Mouse (Mus musculus): ENCODE measurements around the gene Cdh13. TPM values are rescaled to one million over a fixed set of nuclear protein-coding genes. Genes with fewer than 3 reads are reported as not detected.

The Cdh13 gene
- polyA plus RNA-seq, 1 experiment from 2014 or later, result 3.0 TPM

- DNase-seq (ENCODE audit: low spot score), result no peak
Measured at GRCm38 (mm10) chr8:119208567-119208966, 925.0 kb downstream of the Cdh13 start.

DNA sequence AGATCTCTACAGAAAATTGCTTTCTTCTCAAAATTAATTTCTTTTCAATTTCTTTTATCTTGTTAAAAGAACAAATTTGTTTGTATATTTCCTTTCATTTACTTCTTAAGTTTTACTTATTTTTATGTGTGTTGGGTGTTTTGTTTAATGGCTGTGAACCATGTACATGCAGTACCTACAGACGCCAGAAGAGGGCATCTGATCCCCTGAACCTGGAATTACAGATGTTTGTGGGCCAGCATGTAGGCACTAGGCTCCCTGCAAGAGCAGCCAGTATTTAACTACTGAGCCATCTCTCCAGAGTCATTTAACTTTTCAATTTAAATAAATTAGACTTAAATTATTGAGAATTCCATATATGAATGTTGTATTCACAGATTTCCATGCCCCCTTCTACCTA is 941.0 kb downstream of the Cdh13 start:
- DNase-seq (ENCODE audit: low spot score), result peak; percentile 33

- no peak for DNase-seq (ENCODE audit: low spot score)
Measured at GRCm38 (mm10) chr8:119245181-119245580, 961.6 kb downstream of the Cdh13 start.

DNA sequence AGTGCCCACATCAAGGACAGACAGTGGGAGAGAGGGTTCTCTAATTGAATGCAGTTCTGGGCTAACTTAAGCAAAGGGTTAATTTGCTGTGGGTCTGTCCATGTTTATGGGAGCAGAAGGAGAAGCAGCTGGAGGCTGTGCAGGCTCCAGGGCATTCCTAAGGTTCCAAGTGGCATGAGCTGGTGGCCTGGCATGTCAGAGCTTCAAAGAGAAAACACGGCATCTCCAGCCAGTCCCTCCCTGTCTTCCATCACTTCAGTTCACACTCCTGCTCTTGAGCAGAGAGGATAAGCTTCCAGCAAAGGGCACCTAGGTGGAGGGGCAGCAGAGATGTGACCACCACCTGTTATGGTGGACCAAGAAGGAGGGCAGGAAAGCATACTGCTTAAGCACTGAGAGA is 962.1 kb downstream of the Cdh13 start:
- no peak for DNase-seq (ENCODE audit: low spot score)

DNA sequence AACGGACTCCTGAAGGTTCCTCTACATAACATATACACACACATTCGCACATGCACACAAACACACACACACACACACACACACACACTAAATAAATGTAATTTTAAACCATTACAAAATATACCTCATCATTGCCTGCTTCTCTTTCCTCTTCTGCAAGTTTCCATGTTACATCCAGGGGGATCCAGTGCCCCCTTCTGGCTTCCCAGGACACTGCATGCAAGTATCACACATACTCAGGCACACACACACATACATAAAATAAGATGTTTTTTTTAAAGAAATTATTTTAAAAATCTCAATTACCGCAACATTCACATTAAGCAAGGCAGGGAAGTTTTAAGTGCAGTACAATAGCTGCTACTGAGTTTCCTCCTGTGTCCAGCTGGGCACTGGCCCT is 970.8 kb downstream of the Cdh13 start:
- DNase-seq (ENCODE audit: low spot score), result no peak

- no peak for DNase-seq (ENCODE audit: low spot score)
Measured at GRCm38 (mm10) chr8:119258642-119259041, 975.1 kb downstream of the Cdh13 start.

DNA sequence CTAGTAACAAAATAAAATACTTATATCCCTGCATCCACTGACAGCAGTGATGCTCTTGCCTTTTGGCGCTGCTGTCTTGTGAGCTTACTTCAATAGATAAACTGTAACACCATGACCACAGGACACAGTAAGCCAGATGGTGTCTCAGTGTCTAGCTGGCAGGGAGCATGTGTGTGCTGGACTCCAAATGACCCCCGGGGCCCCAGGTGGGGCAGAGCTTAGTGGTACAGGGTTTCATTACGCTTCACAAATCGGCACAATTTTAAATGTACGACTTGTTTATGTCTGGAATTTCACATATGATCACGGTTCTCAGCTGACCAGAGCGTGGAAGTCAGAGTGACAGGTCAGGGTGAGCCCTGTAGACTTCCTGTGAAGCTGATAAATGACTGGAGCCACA is 980.2 kb downstream of the Cdh13 start:
- DNase-seq (ENCODE audit: low spot score), result no peak

GRCm38 (mm10) chr8:119266304-119266703 is 982.8 kb downstream of the Cdh13 start:
- no peak for DNase-seq (ENCODE audit: low spot score)

DNA sequence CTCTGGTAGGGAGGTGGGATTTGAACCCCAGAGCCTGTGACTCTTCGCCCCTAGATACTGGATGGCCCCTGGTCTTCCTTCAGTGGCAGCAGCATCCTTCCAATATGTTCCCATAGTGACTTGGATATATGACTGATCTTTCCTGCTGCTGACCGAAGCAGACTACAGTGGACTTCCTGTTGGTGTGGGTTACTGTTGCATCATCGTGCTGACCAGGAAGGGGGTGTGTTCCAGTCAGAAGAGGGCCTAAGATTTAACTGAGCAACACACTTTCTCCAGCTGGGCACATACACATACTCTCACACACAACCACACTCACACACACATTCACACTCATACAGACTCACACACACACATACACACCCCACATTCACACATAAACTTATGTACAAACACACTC is 986.0 kb downstream of the Cdh13 start:
- no peak for DNase-seq (ENCODE audit: low spot score)

- no peak for DNase-seq (ENCODE audit: low spot score)
Measured at GRCm38 (mm10) chr8:119270371-119270770, 986.8 kb downstream of the Cdh13 start.

- DNase-seq (ENCODE audit: low spot score), result no peak
Measured at GRCm38 (mm10) chr8:119272891-119273290, 989.4 kb downstream of the Cdh13 start.

DNA sequence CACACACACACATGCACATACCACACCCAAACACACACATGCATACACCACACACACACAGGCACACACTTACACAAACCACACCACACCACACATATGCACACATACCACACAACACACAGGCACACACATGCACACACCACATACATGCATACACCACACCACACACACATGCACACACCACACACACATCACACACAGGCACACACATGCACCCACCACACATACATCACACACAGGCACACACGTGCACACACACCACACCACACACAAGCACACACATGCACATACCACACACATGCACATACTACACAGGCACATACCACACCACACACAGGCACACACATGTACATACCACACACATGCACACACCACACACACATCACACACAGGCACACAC is 991.9 kb downstream of the Cdh13 start:
- DNase-seq (ENCODE audit: low spot score), result no peak

GRCm38 (mm10) chr8:119277047-119277451 is 993.5 kb downstream of the Cdh13 start:
- no peak for DNase-seq (ENCODE audit: low spot score)

DNA sequence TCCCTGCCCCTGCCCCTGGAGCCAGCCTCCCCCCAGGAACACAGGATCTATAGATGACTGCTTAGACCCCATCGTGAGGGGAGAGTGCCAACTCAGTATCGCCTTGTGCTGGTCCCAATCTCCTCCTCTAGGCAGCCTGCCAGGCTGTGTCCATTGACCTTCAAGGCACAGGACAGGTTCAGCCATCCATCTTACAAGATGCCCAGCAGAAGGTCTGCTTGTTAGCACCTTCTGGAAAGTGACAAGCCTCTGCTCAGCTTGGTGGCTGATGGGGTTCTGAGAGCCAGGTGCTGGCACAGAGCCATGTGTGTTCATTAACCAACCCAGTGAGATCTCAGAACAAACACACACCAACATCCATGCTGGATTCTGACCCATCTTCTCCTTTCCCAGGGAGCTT is 998.2 kb downstream of the Cdh13 start:
- DNase-seq (ENCODE audit: low spot score), result no peak

DNA sequence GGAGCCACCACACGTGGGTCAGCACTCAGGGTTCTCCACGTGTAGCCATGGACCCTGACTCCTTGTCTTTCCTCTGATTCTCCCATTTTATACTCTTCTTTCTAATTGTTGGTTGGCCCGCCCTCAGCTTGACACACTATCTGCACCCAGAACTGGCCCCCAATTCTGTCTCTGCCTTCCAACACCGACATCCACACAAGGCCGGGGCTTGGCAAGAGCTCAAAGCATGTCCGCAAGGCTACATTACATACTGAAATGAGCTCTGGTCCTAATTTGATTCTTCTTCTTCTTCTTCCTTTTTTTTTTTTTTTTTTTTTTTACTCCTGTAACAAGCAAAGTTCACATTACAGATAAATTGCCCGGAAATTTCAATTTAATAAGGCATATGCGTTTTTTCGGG is 1001.0 kb downstream of the Cdh13 start:
- DNase-seq (ENCODE audit: low spot score), result no peak

GRCm38 (mm10) chr8:119284920-119285319 is 1001.4 kb downstream of the Cdh13 start:
- DNase-seq (ENCODE audit: low spot score), result no peak

GRCm38 (mm10) chr8:119295477-119295876 is 1011.9 kb downstream of the Cdh13 start:
- DNase-seq (ENCODE audit: low spot score), result no peak

GRCm38 (mm10) chr8:119297752-119298151 is 1014.2 kb downstream of the Cdh13 start:
- peak; percentile 28 for DNase-seq (ENCODE audit: low spot score)

- no peak for DNase-seq (ENCODE audit: low spot score)
Measured at GRCm38 (mm10) chr8:119300335-119300734, 1016.8 kb downstream of the Cdh13 start.

- no peak for DNase-seq (ENCODE audit: low spot score)
Measured at GRCm38 (mm10) chr8:119304196-119304595, 1020.7 kb downstream of the Cdh13 start.

GRCm38 (mm10) chr8:119311412-119311811 is 1027.9 kb downstream of the Cdh13 start:
- peak; percentile 22 for DNase-seq (ENCODE audit: low spot score)

DNA sequence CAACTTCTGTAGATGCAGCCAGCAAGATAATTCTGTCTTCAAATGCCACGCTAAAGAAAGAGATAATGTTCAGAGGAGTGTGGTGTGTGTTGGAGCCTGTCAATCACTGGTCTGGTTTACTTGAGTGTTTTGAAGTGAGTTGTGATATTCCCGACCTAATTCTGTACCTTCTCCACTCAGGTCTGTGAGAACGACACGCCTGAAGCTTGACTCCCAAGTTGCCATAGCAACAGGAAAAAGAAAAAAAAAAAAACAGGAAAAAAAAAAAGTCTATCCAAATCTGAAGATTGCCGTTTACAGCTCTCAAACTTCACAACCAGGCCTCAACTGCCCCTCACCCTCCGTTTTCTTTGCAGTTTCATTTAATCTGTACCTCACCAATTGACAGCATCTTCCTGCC is 1039.7 kb downstream of the Cdh13 start:
- no peak for DNase-seq (ENCODE audit: low spot score)

DNA sequence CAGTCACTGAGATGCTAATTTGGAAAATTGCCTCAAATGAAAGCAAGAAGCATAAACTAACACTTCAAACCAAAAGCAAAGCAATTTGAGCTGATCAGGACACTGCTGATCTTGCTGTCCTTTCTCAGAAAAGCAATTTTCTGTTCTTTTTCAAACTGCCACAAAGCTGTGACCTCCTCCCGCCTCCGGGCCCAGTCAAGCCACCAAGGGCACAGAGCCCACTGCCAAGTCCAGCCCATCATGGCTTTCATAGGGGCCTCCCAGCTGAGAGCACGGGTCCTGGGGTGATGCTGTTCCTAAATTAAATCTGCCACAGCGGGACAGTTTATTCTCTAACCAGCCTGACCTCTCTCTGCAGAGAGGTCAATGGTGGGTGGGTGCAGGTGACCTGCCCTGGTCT is 1056.0 kb downstream of the Cdh13 start:
- DNase-seq (ENCODE audit: low spot score), result no peak

DNA sequence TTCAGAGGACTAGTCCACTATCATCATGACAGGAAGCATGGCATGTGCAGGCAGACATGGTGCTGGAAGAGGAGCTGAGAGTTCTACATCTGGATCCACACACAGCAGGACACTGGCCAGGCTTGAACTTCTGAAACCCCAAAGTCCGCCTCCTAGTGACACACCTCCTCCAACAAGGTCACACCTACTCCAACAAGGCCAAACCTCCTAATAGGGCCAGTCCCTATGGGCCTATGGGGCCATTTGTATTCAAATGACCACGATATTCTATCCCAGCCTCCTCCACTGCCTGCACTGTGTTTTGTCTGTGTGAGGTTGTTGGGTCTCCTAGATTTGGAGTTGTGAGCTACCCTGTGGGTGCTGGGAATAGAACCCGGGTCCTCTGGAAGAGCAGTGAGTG is 1060.1 kb downstream of the Cdh13 start:
- no peak for DNase-seq (ENCODE audit: low spot score)

All from thymus, postnatal 0 days (tissue).